Mouse (Mus musculus) brain, adult 2 months (tissue): ENCODE measurements around the gene Gm9821.

ENCODE experiments used
- DNase-seq: peaks from one replicate; pipeline ENCODE4 v3.0.0; 2011; ENCODE audit warnings: low read depth, low spot score

Gene Gm9821

DNA sequence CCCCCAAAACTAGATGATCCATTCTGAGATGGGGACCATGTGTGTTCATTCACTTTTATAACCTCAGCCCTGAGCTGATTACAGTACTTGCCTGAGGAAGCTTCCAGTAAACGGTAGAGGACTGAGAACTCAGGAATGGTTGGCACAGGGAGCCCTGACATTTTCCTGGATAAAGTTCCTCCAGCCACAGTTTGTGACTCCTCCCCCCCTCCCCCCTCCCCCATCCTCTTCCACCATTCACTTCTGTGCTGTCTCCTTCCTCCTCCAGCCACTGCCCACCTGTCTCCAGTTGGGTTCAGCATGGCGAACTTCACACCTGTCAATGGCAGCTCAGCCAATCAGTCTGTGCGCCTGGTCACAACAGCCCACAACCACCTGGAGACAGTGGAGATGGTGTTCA is 18.6 kb upstream of the Gm9821 start, which contains the start of gene Chrm4:
Gene Chrm4 (plus strand): TSS at position 301 of the 400 bp plus-strand sequence.
- DNase-seq: no peak

DNA sequence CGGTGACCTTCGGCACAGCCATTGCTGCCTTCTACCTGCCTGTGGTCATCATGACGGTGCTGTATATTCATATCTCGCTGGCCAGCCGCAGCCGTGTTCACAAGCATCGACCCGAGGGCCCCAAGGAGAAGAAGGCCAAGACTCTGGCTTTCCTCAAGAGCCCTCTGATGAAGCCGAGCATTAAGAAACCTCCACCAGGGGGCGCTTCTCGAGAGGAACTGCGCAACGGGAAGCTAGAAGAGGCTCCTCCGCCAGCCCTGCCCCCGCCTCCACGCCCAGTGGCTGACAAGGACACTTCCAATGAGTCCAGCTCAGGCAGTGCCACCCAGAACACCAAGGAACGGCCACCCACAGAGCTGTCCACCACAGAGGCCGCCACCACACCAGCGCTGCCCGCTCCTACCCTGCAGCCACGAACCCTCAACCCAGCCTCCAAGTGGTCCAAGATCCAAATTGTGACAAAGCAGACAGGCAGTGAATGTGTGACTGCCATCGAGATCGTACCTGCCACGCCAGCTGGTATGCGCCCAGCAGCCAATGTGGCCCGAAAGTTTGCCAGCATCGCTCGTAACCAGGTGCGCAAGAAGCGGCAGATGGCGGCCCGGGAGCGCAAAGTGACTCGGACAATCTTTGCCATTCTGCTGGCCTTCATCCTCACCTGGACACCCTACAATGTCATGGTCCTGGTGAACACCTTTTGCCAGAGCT is 17.5 kb upstream of the Gm9821 start:
- DNase-seq: peak; percentile 90

DNA sequence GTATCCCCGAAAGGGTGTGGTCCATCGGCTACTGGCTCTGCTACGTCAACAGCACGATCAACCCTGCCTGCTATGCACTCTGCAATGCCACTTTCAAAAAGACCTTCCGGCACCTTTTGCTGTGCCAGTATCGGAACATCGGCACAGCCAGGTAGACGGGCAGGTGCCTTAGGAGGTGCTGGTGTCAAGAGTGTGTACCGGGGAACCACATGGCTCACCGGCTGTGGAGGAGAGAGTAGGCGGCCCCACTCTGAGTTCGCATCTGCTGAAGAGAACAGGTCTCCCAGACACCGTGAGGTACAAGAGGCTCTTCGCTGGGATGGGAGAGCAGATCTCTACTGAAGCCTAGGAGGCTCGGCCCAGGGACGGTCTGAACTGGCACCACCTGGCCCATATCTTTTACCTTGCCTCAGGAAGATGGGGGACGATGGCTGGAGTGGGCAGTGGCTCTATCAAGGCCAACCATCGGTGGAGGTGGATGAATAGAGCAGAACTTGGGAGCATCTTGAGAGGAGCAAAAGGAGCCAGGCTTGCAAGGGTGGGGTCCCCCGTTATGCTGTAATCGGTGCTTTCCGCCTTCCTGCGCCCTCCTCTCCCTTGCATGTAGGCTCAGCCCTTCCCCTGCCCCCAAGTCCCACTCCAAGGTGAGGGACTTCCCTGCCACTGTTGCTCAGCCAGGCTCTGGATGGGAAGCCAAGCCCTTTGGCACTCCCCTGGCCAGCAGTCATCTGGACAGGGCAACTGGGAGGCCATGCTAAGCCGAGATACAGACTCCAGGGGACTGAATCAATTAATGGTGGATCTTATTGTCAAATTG is 16.8 kb upstream of the Gm9821 start:
- peak; percentile 75 for DNase-seq

DNA sequence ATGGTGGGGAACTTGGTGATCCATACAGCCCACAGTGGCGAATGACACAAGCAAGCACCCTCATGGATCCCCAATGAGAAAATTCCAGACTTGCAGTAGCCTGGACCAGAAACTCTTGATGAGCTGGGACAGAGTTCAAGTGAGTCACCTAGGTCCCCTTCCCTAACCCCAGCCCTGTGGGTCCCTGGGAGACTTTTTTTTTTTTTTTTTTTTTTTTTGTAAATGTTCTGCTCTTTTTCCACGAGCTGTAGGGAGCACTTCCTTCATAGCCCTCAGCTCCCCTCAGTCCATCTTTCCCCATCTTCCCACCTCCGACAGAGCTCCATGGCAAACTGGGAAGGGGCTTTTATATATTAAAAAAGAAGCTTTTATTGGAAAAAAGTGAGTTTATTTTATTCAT is 16.0 kb upstream of the Gm9821 start:
- DNase-seq: no peak

DNA sequence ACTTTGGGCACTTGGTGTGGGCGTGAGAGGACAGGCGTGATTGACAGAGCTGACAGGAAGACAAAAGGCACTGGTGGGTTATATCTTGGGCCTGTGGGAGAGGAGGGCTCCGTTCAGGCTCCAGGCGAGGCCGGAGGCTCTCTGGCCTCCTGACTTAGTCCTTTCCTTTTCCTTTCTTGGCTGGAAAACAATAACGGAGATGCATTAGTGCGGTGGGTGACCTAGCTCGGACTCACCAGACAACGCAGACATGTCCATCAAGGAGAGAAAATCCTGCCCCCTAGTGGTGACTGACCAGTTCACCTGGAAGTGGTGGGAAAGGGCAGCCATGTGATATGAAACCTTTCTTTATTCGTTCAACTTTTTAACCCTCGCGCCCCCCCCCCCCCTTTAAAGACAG is 15.6 kb upstream of the Gm9821 start:
- DNase-seq: peak; percentile 88

DNA sequence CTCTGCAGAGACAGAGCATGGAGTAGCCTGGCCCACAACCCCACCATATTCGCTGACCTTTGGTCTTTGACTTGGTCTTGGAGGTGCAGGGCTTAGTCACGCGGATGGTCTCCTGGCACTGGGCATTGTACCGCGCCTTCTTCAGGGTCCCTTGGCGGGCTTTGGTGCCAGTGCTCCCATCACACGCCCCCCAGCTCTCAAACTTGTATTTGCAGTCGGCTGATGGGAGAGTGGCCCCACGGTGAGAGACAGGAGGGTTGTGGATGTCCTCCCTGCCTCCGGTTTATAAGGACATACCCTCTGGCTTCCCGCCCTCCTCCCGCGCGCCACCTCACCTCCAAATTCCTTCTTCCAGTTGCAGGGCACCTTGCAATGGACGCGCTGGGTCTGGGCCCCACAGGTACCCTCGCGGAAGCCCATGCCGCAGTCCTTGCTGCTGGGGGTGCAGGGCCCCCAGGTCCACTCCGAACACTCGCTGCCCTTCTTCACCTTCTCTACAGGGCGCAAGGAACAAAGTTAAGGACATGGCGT is 14.7 kb upstream of the Gm9821 start:
- DNase-seq: no peak

DNA sequence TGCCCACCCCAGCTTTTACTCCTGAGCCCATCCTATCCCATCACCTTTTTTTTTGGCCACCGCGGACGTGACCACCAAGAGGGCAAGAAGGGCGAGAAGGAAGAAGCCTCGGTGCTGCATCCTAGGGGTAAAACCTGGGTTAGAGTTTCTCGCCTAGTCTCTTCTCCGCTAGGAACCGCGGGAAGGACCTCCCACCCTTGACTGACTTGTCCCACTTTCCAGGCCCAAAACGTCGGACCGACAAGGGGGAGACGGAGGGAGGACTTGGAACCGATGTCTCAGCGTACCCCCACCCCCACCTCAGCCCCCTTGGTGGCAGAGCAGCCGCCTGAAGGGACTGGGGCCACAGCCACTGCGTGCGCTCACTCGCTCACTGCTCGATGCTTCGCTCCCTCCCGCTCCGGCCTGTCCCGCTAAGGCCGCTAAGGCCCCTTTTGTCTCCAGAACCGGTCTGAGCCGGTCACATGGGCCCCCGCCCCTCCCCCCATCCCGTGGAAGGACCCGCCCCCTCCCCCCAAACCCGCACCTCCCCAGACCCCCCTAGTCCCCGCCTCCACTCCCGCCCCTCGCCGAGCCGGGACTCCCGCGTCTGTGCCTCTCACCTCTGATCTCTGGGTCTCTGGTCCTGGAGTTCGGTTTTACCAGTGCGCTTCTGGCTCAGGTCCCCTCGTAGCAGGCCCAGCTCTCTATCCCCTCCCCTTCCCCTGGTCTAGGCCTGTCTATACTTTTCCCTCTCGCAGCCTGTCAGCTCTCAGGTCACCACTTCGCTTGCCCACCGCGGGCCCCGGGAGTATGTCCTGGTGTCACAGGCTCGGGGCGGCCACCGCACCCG is 14.0 kb upstream of the Gm9821 start:
- DNase-seq: no peak

DNA sequence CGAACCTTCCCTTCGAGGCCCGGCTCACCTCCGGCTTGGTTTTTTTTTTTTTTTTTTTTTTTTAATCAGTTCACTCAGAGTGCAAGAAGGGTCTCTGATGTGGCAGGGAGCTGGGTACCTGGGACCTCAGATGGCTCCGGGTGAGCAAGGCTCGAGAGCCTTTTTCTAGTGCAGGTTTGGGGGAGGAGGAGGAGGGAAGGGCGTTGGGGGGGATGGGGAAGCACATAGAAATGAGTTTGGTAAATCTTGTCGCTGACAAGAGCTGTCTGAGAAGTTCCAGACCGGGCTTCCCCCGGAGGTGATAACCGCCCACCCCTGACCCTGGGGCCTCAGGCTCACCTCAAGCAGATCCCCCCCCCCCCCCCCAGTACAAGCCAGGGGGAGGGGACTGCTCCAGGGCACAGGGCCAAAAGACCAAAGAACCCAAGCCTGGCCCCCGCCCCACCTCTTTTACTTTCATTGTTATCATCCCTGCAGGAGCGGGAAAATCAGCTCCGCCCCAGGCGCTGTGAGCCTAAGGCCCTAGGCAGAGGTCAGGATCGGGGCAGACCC is 13.3 kb upstream of the Gm9821 start, which contains the start of gene Mdk:
Gene Mdk (minus strand): TSS at position 138 of the 552 bp plus-strand sequence.
- no peak for DNase-seq

DNA sequence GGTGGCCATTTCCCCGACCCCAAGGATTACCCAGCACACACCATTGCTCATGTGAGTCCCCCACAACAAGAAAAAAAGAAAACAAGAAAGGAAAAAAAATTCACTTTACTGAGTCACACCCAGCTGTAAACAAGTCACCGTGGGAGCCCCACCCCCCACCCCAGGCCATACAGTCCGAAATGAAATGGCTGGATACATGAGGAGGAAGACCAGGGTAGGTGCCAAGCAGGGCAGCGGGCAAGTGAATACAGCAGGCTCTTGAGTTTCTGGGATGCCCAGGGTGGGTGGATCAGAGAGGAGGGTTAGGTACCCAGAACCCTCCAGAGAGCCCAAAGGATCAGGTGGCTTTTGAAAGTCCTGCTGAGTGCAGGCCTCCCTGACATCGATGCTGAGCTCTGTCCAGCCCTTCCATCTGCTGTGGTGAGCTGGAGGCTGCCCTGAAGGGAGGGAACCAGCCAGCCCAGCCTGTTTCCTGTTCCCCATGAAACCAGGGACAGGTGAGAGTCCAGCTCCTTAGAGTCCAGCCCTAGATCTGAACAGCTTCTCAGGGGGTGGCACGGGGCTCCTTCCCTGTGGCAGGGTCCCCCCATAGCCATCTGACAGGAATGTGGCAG is 12.7 kb upstream of the Gm9821 start:
- DNase-seq: peak; percentile 83

DNA sequence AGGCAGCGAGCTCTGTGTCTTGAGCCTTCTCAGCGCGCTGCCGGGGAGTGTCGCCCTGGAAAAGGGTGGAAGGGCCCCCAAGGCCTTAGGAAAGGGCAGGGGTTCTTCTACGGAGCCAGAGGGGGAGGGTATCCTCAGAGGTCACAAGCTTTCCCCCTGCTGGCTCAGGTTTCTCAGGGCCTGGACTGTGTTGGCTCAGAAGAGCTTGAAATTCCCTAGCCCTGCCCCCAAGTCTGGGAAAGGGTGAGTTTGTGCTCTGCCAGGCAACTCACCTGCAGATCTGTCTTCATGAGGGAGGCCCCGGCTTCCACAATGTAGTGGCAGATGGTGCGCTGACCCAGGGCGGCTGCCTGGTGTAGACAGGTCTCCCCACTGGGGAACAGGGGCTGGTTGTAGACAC is 12.0 kb upstream of the Gm9821 start:
- DNase-seq: peak; percentile 91

DNA sequence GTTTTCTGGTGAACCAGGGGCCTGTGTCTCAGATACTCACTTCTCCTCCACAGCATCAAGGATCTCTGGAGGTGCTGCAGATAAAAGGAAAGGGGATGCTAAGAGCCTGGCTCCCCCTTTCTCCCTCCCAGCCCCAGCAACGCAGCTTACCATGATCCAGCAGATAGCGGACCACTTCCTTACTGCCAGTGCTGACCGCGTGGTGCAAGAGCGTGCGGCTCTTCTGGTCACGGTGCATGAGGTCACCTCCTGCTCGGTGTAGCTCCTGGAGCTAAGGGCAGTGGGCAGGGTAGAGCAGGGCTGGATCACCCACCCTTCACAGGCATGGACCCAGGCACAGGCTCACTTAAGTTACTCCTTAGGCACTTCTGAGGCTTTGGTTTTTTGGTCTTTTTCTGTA is 11.5 kb upstream of the Gm9821 start:
- no peak for DNase-seq

DNA sequence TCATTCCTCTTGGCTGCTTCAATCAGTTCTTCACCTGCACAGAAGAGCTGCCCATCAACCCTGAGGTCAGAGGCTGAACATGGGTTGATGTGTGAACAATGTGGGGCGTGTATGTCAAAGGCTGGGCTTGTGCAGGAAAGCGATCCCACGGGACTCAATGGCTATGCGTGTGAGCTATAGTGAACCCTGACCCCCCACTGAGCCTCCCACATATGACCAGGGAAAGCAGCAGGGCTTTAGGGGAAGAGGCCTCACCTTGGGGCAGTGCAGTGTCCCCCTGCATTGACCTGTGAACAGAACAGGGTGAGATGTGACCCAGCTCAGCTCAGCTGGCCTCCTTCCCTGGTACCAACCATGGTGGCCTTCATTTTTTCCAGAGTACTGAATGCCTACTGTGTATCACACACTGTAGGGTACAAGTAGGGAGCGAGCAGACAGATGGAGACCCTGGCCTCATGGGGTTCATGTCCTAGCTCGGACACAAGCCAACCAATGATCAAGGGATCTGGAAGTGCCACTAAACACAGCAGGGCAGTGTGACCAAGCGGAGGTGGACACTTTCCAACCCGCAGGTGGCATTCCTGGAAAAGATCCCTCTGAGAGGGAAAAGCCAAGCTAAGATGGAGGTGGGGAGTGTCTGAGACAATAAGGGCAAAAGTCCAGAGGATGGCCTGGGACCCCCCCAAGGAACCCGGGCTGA is 10.5 kb upstream of the Gm9821 start:
- DNase-seq: peak; percentile 4

DNA sequence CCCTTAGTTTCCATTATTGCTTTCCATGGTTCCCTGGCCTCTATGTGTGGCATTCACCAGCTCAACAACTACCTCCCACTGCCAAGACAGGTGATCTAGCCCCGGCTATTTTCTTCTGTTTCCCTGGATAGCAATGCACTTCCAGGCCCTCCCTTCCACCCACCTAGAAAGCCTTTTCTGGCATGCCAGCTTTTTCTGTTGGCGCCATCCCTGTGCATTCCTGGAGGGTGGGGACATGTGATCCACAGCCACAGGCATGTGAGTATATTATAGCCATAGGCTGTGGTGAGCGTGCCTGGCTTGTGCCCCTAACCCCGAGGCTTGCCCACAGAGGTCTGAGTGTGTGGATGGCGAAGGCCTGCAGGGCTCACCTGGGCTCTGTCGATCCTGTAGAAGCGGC is 9.3 kb upstream of the Gm9821 start:
- DNase-seq: peak; percentile 87

DNA sequence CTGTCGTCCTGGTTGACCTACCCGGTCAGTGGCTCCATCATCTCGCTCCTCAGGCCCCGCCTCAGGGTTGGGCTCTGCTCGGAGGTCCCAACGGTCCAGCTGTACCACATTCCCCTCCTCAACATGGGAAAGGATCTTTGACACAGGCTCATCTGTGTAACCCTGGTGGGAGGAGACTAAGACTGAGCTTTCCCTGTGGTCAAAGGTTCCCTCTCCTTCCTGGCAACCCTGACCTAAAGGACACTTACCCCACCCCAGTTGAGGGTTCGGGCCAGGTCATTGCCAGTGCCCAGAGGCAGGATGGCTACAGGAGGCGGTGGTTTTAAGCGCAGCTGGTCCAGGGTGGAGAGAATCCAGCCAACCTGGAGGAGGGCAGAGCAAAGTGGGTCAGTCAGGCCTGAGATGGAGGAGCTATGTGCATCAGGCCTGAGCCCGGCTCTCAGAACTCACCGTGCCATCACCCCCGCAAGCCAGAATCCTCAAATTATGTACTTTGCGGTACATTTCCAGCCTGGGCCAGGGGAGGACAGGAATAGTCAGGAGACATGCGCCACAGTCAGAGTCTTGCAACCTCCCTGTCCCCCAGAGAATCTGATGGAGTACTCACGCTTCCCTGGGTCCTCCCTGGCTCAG is 6.1 kb upstream of the Gm9821 start:
- DNase-seq: peak; percentile 77

DNA sequence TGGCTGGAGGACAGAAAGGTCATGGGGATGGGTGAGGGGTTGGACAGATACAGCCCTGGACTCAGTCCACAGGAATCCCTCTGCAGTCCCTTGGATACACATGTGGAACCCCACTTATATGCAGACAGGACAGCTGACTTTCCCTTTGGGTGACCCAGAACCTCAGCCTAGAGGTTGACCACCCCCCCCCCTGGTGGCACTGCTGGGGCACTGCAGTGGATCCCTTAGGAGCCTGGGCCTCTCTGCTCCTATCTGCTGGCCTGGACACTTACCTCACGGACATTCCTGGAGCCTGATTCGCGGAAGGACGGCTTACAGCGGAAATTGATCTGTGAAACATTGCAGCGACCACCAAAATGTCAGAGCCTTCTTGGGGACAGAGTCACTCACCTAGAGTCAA is 3.1 kb upstream of the Gm9821 start:
- DNase-seq: no peak

DNA sequence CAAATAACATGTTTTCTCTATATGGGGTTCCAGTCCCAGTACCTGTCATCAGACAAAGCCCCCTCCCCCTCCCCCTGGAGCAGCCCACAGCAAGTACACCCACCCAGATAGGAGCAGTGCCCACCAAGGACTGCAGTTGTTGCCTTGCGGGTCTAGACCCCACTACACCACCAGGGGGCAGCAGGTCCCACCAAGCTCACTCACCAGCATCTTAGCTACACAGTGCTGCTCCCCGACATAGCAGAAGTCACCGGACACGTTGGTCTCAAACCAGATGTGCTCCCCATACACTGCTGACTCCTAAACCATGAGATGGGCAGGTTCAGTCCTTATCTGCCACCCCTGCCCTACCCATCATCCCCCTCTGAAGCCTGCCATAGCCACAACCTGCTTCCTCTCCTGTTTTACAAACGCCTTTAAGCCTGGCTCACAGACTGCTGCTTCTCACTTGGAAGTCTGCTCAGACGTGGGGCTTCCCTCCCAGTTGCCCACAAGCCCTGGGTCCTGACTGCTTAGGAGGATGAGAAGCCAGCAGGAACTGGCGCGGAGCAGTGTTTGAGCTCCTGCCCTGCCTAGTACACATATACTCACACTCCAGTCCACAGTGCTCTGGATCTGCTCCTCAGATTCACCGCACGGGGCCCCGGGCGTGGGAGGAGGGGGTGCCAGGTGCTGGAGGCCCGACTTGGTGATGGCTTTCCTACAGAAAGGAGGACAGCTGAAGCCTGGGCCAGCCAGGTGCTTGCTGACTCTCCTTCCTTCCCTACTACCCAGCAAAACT is 1.1 kb upstream of the Gm9821 start:
- DNase-seq: peak; percentile 92

DNA sequence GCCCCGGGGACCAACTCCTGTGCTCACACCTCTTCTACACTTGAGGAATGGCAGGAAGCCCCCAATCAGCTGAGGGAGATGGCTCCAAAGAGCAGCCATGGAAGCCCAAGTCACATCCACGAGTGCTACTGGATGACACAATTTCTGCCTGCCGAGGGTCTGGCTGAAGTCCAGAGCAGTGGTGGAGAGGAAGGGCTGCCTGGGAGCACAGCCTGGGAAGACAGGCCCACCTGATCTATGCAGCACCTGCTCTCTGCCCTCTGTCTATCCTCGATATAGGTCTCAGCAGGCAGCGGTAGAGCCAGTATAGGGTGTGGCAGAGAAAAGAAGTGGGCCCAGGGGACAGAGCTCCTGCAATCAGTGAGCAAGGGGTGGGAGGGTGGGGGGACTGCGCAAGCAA is 1.3 kb downstream of the Gm9821 start:
- peak; percentile 67 for DNase-seq

DNA sequence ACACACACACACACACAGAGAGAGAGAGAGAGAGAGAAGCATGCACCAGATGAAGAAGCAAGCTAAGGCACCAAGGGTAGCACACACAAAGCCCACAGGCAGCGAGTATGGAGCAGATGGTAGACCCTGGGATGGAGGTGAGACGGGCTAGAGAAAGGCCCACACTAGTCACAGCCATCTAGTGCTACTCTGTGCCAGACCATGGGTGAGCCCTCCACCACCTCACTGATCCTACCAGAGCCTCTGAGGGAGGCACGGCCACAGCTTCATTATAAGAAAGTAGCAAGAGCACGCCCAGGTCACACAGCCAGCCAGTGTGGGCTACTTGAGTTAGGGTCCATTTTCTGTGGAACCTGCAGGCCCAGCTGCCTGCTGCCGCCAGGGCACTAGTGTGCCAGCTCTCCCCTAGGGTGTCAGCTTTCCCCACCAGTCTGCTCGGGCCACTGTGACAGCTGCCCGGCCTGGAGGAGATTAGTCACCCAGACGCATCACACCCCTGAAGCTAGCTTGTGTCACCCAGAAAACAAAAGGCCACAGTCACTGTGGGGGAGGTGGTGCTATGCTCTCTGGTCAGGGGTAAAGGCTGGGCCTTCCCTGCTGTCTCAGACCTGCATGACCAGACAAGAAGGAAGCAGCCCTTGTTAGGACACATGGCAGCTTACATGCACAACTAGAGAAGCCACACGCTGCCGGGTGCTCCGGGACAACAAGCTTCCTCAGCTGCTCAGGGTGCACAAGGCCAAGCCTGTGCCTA is 2.1 kb downstream of the Gm9821 start:
- DNase-seq: peak; percentile 91

DNA sequence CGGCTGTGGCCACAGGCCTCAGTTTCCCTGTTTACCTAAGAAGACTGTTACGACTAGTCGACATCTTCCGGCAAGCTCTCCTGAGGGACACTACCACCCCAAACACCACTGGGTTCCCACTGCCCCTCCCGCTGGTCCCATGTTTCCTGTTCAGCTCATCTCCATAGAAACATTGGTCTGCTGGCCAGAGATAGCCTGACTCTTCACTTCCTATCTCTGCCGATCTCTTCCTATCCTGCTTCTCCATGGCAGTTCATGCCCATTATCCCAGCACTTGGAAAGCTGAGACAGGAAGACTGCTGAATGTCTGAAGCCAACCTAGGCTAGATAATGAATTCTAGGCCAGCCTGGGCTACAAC is 2.6 kb downstream of the Gm9821 start:
- DNase-seq: no peak
